Mouse (Mus musculus) intestine, postnatal 0 days (tissue): ENCODE data around the gene Olfr597. TPM values are rescaled to one million over a fixed set of nuclear protein-coding genes. Genes with fewer than 3 reads are reported as not detected.
"Not testable (repeated sequence)": the region's sequence is repeated elsewhere in the genome, so short reads cannot be mapped to it uniquely, and the experiment has no call there.

Experiments
- ATAC-seq: fragments of 200-750 bp; cut with Nextera tagmentation; 2 replicates; pipeline ENCODE4 v1.8.0; 2017; ENCODE audit warnings: mild to moderate bottlenecking, moderate TSS enrichment, moderate library complexity
- H3K27ac ChIP-seq: fragments of 300-500 bp; sonication (generic); 2 replicates; pipeline ENCODE4 v1.5.1; 2014; ENCODE audit warnings: mild to moderate bottlenecking, low read depth, low read length, moderate library complexity
- H3K27me3 ChIP-seq: fragments of 300-500 bp; sonication (generic); replicated peaks from 2 replicates; pipeline ENCODE4 v1.6.1; 2014; ENCODE audit warnings: low read length, mixed read lengths; ENCODE audit not compliant: control insufficient read depth, insufficient read depth
- H3K36me3 ChIP-seq: fragments of 300-500 bp; sonication (generic); 2 replicates; pipeline ENCODE4 v1.6.1; 2014; ENCODE audit warnings: mild to moderate bottlenecking, moderate library complexity; ENCODE audit not compliant: control insufficient read depth, insufficient read depth
- H3K4me1 ChIP-seq: fragments of 300-500 bp; sonication (generic); replicated peaks from 2 replicates; pipeline ENCODE4 v1.6.1; 2014; ENCODE audit warnings: antibody characterized with exemption, low read length, mixed read lengths; ENCODE audit not compliant: control insufficient read depth, insufficient read depth
- H3K4me2 ChIP-seq: fragments of 300-500 bp; sonication (generic); replicated peaks from 2 replicates; pipeline ENCODE4 v1.6.1; 2014; ENCODE audit warnings: low read depth, mild to moderate bottlenecking, moderate library complexity
- H3K4me3 ChIP-seq: fragments of 300-500 bp; sonication (generic); 2 replicates; pipeline ENCODE4 v1.5.1; 2014; ENCODE audit warnings: low read depth, low read length
- H3K9ac ChIP-seq: fragments of 300-500 bp; sonication (generic); 2 replicates; pipeline ENCODE4 v1.6.1; 2014; ENCODE audit warnings: mild to moderate bottlenecking, low read depth, low read length
- H3K9me3 ChIP-seq: fragments of 300-500 bp; sonication (generic); 2 replicates; pipeline ENCODE4 v1.6.1; 2016; ENCODE audit warnings: mixed run types; ENCODE audit not compliant: control insufficient read depth
- CTCF ChIP-seq: sonication (generic); IDR thresholded peaks from 2 replicates; pipeline ENCODE4 v1.5.1; 2016; ENCODE audit warnings: low read depth, mild to moderate bottlenecking, control low read depth, antibody characterized with exemption, moderate library complexity
- WGBS: fragments of 180-500 bp; shearing (Covaris S2); extraction: QIAGEN DNeasy Blood & Tissue Kit; methylation state at CpG from one replicate; pipeline ENCODE4 v1.1.7; 2014; 5-methylcytosine and 5-hydroxymethylcytosine counted together
- microRNA-seq: library from miRNA; unstranded; fragments of <30 nt; microRNA quantifications from one replicate; pipeline ENCODE4, GENCODE M21; 2016
- polyA plus RNA-seq: library from polyadenylated mRNA; unstranded; fragments of >200 nt; fragmentation: Nextera tagmentation; extraction: Ambion mirVana; gene quantifications from 2 replicates; pipeline ENCODE4 v1.2.1, GENCODE M21; 2015

The Olfr597 gene
- not detected in 2 replicates for polyA plus RNA-seq

DNA sequence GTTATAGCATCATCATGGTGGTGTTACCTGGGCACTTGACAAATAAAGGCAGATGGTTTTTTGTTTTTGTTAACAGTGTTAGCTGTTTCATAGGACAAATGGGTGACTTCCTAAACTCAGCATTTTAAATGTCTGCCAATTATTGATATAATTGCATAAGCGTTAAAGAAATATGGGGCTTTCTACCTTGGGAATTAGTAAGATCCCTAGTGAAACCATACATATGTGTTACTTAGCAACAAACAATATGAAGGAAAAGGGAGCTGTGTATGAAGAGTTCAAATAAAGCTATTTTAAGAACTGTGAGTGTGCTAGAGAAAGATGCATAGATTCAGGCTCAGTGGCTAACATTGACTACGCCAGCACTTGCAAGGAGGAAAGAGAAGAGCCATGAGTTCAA is at the start of gene Olfr597:
Gene Olfr597, plus strand, starts transcription at position 301 of the 400 bp plus-strand sequence.
- H3K4me3 ChIP-seq, H3K4me2 ChIP-seq, H3K9ac ChIP-seq, ATAC-seq, H3K27me3 ChIP-seq, H3K4me1 ChIP-seq, H3K27ac ChIP-seq, H3K9me3 ChIP-seq, H3K36me3 ChIP-seq: not testable (repeated sequence)
- 85% methylated on average over 2 of the region's 2 CpGs for WGBS

DNA sequence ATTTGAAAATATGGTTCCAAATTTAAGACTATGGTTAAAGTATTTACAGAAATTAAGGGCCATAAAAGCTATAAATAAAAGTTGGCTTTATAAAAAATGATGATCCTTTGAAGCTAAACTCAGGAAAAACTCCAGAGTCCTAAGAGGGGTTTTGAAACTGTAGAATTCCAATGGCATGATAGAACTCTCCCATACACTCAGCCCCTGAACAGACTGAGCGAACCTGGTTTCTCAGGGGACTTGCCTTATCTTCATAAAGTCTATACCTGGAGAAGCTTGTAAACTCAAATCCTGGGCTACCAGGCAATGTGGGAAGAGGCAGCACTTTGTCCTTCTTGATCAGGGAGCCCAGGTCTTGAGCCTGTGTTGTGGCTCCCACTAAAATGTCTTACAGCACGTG is 10.8 kb upstream of the Olfr597 start, which contains the start of gene Olfr596:
Gene Olfr596, plus strand, starts transcription at position 301 of the 400 bp plus-strand sequence.
- not testable (repeated sequence) for H3K27me3 ChIP-seq, ATAC-seq, H3K9me3 ChIP-seq, H3K9ac ChIP-seq, H3K4me1 ChIP-seq, H3K4me3 ChIP-seq, H3K36me3 ChIP-seq, H3K4me2 ChIP-seq, H3K27ac ChIP-seq
- WGBS, result 89% methylated on average over 2 of the region's 2 CpGs

DNA sequence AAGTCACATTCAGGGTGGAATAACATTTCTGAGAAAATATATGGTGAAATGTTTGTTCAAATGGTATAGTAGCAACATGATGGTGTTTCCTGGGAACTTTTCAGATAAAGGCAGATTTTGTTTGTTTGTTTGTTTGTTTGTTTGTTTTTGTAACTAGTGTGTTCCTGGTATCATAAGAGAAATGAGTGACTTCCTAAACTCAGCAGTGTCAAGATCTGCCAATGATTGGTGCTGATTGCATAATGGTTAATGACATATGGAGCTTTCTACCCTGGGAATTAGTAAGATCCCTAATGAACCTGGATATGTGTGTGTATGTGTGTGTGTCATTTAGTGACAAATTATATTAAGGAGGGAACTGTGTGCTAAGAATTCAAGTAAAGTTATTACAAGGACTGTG is 7.2 kb downstream of the Olfr597 start, which contains the start of gene Olfr598:
Gene Olfr598, plus strand, starts transcription at position 301 of the 400 bp plus-strand sequence.
- H3K4me1 ChIP-seq, result no peaks in the 10 kb centered on the region
- H3K27ac ChIP-seq, result no peak within 1 kb of the TSS
- H3K9me3 ChIP-seq, result no peaks in the 10 kb centered on the region
- no peak within 1 kb of the TSS for H3K4me3 ChIP-seq
- H3K9ac ChIP-seq, result no peak within 1 kb of the TSS
- H3K4me2 ChIP-seq, result no peak within 1 kb of the TSS
- H3K36me3 ChIP-seq, result no peaks in the 10 kb centered on the region
- ATAC-seq, result no peak
- TF ChIP-seq CTCF, result no peak
- no peaks in the 10 kb centered on the region for H3K27me3 ChIP-seq

DNA sequence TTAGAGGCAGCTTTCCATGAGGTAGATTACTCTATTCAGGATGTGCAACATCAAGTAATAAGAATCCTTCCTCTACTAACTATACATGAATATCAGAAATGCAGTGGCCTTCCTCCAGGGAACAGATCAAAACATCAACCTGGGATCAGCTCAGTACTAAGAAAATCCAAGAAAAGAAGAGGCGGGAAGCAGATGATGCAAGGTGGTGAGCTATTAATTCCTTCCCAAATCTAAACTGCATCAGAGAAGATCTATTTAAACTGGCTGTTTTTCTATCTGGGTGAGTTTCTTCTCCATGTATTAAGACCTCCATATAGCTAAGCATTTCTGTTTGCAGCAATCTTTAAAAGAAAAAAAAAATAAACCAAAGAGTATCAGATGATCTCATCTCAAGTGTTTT is 19.5 kb downstream of the Olfr597 start, which contains the start of gene Olfr599:
Gene Olfr599, plus strand, starts transcription at position 301 of the 400 bp plus-strand sequence.
- H3K4me3 ChIP-seq, result no peak within 1 kb of the TSS
- H3K27me3 ChIP-seq, result no peaks in the 10 kb centered on the region
- no peak for TF ChIP-seq CTCF
- no peak within 1 kb of the TSS for H3K9ac ChIP-seq
- no peak within 1 kb of the TSS for H3K4me2 ChIP-seq
- no peaks in the 10 kb centered on the region for H3K9me3 ChIP-seq
- H3K4me1 ChIP-seq, result no peaks in the 10 kb centered on the region
- no peaks in the 10 kb centered on the region for H3K36me3 ChIP-seq
- 87% methylated on average over 1 of the region's 1 CpGs for WGBS
- no peak for ATAC-seq
- no peak within 1 kb of the TSS for H3K27ac ChIP-seq

DNA sequence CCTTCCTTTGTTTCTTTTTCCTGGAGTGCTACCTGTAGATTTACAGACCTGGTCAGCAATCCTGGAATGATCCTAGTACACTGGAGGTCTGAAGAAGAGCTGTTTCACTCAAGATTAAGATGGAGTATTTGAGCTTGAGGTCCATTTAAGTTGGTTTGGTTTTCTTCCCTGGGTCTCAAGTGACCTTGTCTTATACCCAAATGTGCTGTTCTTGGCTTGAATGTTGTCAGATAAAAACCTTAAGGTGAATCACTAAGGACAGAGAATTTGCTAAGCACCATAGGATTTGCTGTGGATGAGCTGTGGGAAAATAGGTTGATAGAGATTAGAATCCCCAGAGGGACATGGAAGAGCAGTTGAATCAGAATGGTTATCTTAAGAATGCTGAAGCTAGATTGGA is 33.5 kb downstream of the Olfr597 start, which contains the start of gene Olfr600:
Gene Olfr600, minus strand, starts transcription at position 101 of the 400 bp plus-strand sequence.
- no peaks in the 10 kb centered on the region for H3K9me3 ChIP-seq
- no peak for TF ChIP-seq CTCF
- no peak within 1 kb of the TSS for H3K4me3 ChIP-seq
- H3K9ac ChIP-seq, result no peak within 1 kb of the TSS
- no peak within 1 kb of the TSS for H3K4me2 ChIP-seq
- H3K36me3 ChIP-seq, result no peaks in the 10 kb centered on the region
- no peaks in the 10 kb centered on the region for H3K27me3 ChIP-seq
- no peaks in the 10 kb centered on the region for H3K4me1 ChIP-seq
- no peak within 1 kb of the TSS for H3K27ac ChIP-seq
- no peak for ATAC-seq

DNA sequence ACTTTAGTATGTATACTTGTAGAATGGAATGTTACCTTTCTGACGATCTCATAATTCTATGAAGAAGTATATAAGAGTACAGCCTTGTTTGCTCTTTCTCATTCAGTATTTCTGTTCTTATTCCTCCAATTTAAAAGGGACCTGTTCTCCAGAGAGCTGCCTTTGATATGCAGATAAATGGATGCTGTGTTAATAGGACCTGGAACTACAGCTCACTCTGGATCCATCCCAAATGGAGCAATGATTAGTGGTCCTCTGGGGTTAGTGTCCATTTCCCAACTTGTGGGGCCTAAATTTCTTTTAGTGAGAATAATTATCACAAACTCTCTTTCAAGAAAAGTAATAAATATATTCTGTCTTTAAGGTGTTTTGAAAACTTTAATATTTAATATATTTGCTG is 46.4 kb downstream of the Olfr597 start, which contains the start of gene Olfr601:
Gene Olfr601, minus strand, starts transcription at position 101 of the 400 bp plus-strand sequence.
- Histone ChIP-seq H3K27ac (no peak within 1 kb of the TSS), H3K27me3 (no peaks in the 10 kb centered on the region), H3K4me3 (no peak within 1 kb of the TSS), H3K4me1 (no peaks in the 10 kb centered on the region), H3K36me3 (no peaks in the 10 kb centered on the region), H3K9me3 (no peaks in the 10 kb centered on the region), H3K9ac (no peak within 1 kb of the TSS), H3K4me2 (no peak within 1 kb of the TSS)
- TF ChIP-seq CTCF, result no peak
- WGBS, result 90% methylated on average over 1 of the region's 1 CpGs
- ATAC-seq, result no peak

Small RNA genes lying within 50 kb of the gene (microRNA-seq; reads per million reads assigned to microRNA genes)
- not detected for gene Gm23550

Other genes with a start within 250 kb of the Olfr597 start
- gene Olfr584, start 234.4 kb upstream of the Olfr597 start, polyA plus RNA-seq, result not detected in 2 replicates
- gene Olfr585, start 218.6 kb upstream of the Olfr597 start, polyA plus RNA-seq, result not detected in 2 replicates
- not detected in 2 replicates for gene Olfr586, start 190.7 kb upstream of the Olfr597 start, polyA plus RNA-seq
- gene Olfr588-ps1, start 175.4 kb upstream of the Olfr597 start, polyA plus RNA-seq, result not detected in 2 replicates
- gene Olfr589, start 160.0 kb upstream of the Olfr597 start, polyA plus RNA-seq, result not detected in 2 replicates
- gene Olfr591, start 138.0 kb upstream of the Olfr597 start, polyA plus RNA-seq, result not detected in 2 replicates
- gene Olfr592, start 131.5 kb upstream of the Olfr597 start, polyA plus RNA-seq, result not detected in 2 replicates
- not detected in 2 replicates for gene Olfr593, start 104.5 kb upstream of the Olfr597 start, polyA plus RNA-seq
- not detected in 2 replicates for gene Olfr594, start 99.3 kb upstream of the Olfr597 start, polyA plus RNA-seq
- gene Usp17ld, start 63.8 kb upstream of the Olfr597 start, polyA plus RNA-seq, result not detected in 2 replicates
- gene Olfr596, start 10.7 kb upstream of the Olfr597 start, polyA plus RNA-seq, result not detected in 2 replicates
- not detected in 2 replicates for gene Olfr598, start 7.3 kb downstream of the Olfr597 start, polyA plus RNA-seq
- gene Olfr599, start 19.6 kb downstream of the Olfr597 start, polyA plus RNA-seq, result not detected in 2 replicates
- gene Olfr600, start 33.4 kb downstream of the Olfr597 start, polyA plus RNA-seq, result not detected in 2 replicates
- gene Olfr601, start 46.3 kb downstream of the Olfr597 start, polyA plus RNA-seq, result not detected in 2 replicates
- not detected in 2 replicates for gene Olfr603, start 69.9 kb downstream of the Olfr597 start, polyA plus RNA-seq
- gene Usp17lc, start 98.8 kb downstream of the Olfr597 start, polyA plus RNA-seq, result not detected in 2 replicates
- gene Olfr605, start 129.1 kb downstream of the Olfr597 start, polyA plus RNA-seq, result not detected in 2 replicates
- gene Olfr606, start 132.7 kb downstream of the Olfr597 start, polyA plus RNA-seq, result not detected in 2 replicates
- gene Olfr607, start 147.8 kb downstream of the Olfr597 start, polyA plus RNA-seq, result not detected in 2 replicates
- gene Olfr608, start 153.6 kb downstream of the Olfr597 start, polyA plus RNA-seq, result not detected in 2 replicates
- not detected in 2 replicates for gene Olfr609, start 181.7 kb downstream of the Olfr597 start, polyA plus RNA-seq
- gene Olfr610, start 195.8 kb downstream of the Olfr597 start, polyA plus RNA-seq, result not detected in 2 replicates
- not detected in 2 replicates for gene Olfr611, start 204.5 kb downstream of the Olfr597 start, polyA plus RNA-seq
- gene Olfr612, start 226.4 kb downstream of the Olfr597 start, polyA plus RNA-seq, result not detected in 2 replicates
- gene Olfr613, start 231.8 kb downstream of the Olfr597 start, polyA plus RNA-seq, result not detected in 2 replicates
- gene Olfr615, start 239.8 kb downstream of the Olfr597 start, polyA plus RNA-seq, result not detected in 2 replicates